Mouse (Mus musculus): ENCODE measurements around the gene Ift80.

DNA sequence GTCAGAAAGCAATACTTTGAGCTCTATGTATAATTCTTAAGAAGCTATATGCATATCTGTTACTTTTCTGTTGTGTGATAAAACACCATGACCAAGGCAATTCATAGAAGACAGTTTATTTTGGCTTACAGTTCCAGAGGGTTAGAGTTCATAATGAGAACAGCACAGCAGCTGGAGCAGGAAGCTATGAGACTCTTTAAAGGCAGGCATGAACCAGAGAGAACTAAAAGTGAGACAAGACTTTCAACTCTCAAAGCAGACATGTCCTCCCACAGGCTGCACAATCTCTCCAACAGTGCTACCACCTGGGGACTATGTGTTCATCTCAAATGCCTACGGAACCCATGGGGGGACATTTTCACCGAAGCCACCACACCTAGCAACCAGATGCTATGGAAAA lies 35.7 kb upstream of the Ift80 start:
- TF ChIP-seq CTCF (IDR thresholded peaks at IDR 0.05; ENCODE audit: insufficient read depth, low read depth, low read length) (no peak), POLR2A (IDR thresholded peaks at IDR 0.05; ENCODE audit: insufficient read depth, low read depth, low read length) (no peak)
